Mouse (Mus musculus) kidney, adult 2 months (tissue): Measurements from ENCODE around the gene Cpne6.

Source experiments
- CTCF ChIP-seq: fragments of 200-500 bp; conservative IDR thresholded peaks from 2 replicates; pipeline ENCODE4 v1.5.1; 2011; ENCODE audit warnings: low read depth, mild to moderate bottlenecking, control low read depth, low read length, moderate library complexity, mixed read lengths; ENCODE audit not compliant: insufficient read depth, insufficient read length
- POLR2A ChIP-seq: fragments of 200-500 bp; IDR thresholded peaks from one replicate; pipeline ENCODE4 v1.6.1; 2011; ENCODE audit warnings: low read depth, low read length, control low read depth

- no peak for TF ChIP-seq POLR2A
- TF ChIP-seq CTCF = no peak
These were observed 47.3 kb downstream of the Cpne6 start for GRCm38 (mm10) chr14:55557587-55557986.
